Mouse (Mus musculus) limb, embryonic 12.5 days (tissue): ENCODE data around the gene Cfap20. TPM values are rescaled to one million over a fixed set of nuclear protein-coding genes. Genes with fewer than 3 reads are reported as not detected.

Experiments used
- ATAC-seq: fragments of 200-750 bp; cut with Nextera tagmentation; 2 replicates; pipeline ENCODE4 v1.8.0; 2017; ENCODE audit warnings: low read depth, moderate TSS enrichment; ENCODE audit not compliant: insufficient number of reproducible peaks, insufficient read depth, low FRiP score, low TSS enrichment
- H3K27ac ChIP-seq: fragments of 300-500 bp; sonication (generic); 2 replicates; pipeline ENCODE4 v1.5.1; 2016; ENCODE audit warnings: mild to moderate bottlenecking, moderate library complexity
- H3K27me3 ChIP-seq: fragments of 300-500 bp; sonication (generic); 2 replicates; pipeline ENCODE4 v1.6.1; 2016; ENCODE audit warnings: mild to moderate bottlenecking, moderate library complexity
- H3K36me3 ChIP-seq: fragments of 300-500 bp; sonication (generic); 2 replicates; pipeline ENCODE4 v1.6.1; 2016; ENCODE audit warnings: mild to moderate bottlenecking, moderate library complexity
- H3K4me1 ChIP-seq: fragments of 300-500 bp; sonication (generic); replicated peaks from 2 replicates; pipeline ENCODE4 v1.6.1; 2016
- H3K4me2 ChIP-seq: fragments of 300-500 bp; sonication (generic); 2 replicates; pipeline ENCODE4 v1.6.1; 2016; ENCODE audit warnings: mild to moderate bottlenecking, moderate library complexity
- H3K4me3 ChIP-seq: fragments of 300-500 bp; sonication (generic); replicated peaks from 2 replicates; pipeline ENCODE4 v1.5.1; 2016; ENCODE audit warnings: mild to moderate bottlenecking
- H3K9ac ChIP-seq: fragments of 300-500 bp; sonication (generic); replicated peaks from 2 replicates; pipeline ENCODE4 v1.6.1; 2016; ENCODE audit warnings: mild to moderate bottlenecking, moderate library complexity
- H3K9me3 ChIP-seq: fragments of 300-500 bp; sonication (generic); 2 replicates; pipeline ENCODE4 v1.6.1; 2016; ENCODE audit warnings: mild to moderate bottlenecking, moderate library complexity
- WGBS: fragments of 180-500 bp; shearing (Covaris S2); methylation state at CpG from one replicate; pipeline ENCODE4 v1.1.7; 2016; 5-methylcytosine and 5-hydroxymethylcytosine counted together
- polyA plus RNA-seq: library from polyadenylated mRNA; unstranded; fragments of >200 nt; fragmentation: Nextera tagmentation; extraction: Ambion mirVana; gene quantifications from 2 replicates; pipeline ENCODE4 v1.2.1, GENCODE M21; 2016

Cfap20 gene
- polyA plus RNA-seq: 136 and 144 TPM in 2 replicates

DNA sequence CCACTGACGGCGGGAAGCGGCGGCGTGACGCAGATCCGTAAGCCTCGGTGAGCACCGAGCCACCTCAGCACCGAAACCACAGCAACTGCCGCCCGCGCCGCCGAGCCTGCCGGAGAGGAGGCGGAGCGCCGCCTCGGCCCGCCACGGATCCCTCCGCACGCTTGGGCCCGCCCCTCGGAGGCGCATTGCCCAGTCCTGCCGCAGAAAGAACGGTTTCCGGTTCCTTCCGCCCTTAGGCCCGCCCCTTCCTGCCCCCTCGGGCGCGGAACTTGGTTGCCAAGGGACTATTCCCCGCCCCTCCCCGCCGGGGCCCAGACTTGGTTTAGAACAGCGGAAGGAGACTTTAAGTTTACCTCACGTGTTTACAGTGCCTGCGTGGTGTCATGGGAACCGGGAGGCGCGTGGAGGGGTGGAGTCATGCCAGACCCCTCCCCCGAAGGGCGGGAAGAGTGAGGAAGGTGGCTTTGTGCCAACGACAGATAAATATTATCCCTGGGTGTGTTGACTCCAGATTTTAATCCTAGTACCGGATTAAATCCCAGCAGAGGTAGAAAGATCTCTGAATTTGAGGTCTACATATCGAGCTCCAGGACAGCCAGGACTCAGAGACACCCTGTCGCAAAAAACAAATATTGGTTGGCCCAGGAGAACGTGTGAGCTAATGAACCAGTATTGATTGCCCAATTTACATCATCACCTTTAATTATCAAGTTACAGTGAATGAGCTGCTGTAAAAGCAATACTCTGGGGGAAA lies at the start of gene Cfap20:
TSS of gene Cfap20 (minus strand) at position 184 of the 754 bp plus-strand sequence.
- H3K9ac ChIP-seq: peak within 1 kb of the TSS; percentile 88
- peaks cover 24% of the 10 kb centered on the region for H3K4me1 ChIP-seq
- no peaks in the 10 kb centered on the region for H3K9me3 ChIP-seq
- H3K36me3 ChIP-seq: no peaks in the 10 kb centered on the region
- peak; percentile 98 for ATAC-seq
- under 1% methylated on average over 50 of the region's 51 CpGs for WGBS
- H3K27ac ChIP-seq: peak within 1 kb of the TSS; percentile 93
- peak within 1 kb of the TSS; percentile 87 for H3K4me2 ChIP-seq
- peak within 1 kb of the TSS; percentile 85 for H3K4me3 ChIP-seq
- no peaks in the 10 kb centered on the region for H3K27me3 ChIP-seq

DNA sequence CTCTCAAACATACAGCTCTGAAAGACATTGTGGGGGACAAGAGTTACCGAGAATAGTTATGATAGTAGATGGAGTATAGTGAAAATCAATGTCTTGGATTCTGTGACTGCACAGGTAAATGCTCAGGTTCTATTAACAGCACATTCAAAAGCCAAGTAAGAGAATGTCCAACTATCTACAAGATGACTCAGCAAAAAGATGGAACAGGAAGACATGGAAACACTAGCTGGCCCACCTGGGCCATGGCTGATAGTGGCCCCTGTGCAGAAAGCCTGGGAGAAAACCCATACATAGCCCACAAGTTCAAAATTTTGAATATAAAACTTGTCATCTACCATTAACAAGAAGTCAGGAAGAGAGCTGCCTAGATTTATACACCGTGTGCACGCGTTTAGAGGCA lies 35.3 kb upstream of the Cfap20 start:
- Histone ChIP-seq H3K4me1 (no peaks in the 10 kb centered on the region), H3K4me3 (no peak overlapping the region), H3K9ac (no peak overlapping the region), H3K27ac (no peak overlapping the region), H3K9me3 (no peaks in the 10 kb centered on the region), H3K27me3 (no peaks in the 10 kb centered on the region), H3K36me3 (peaks cover 89% of the 10 kb centered on the region), H3K4me2 (no peak overlapping the region)
- 97% methylated on average over 4 of the region's 4 CpGs for whole genome bisulfite sequencing
- no peak for ATAC-seq

DNA sequence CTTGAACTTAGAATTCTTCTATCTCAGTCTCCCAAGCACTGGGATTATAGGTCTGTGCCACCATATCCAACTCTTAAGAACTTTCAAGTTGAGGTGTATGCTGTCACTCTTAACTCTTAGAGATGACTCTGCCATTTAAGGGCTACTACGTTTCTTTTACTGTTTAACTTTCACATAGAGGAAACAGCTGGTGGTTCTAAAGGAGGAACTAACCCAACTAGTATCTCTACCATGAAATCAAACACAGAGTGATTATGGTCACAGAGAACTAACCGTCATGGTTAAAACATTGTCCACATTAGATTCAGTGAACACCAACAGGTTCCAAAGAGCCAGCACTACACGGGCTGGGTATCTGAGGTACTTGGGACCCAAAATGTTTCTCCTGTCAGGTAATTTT lies 34.3 kb upstream of the Cfap20 start:
- Histone ChIP-seq H3K36me3 (peaks cover 90% of the 10 kb centered on the region), H3K4me3 (no peak overlapping the region), H3K27me3 (no peaks in the 10 kb centered on the region), H3K9ac (no peak overlapping the region), H3K4me2 (no peak overlapping the region), H3K27ac (no peak overlapping the region), H3K9me3 (no peaks in the 10 kb centered on the region), H3K4me1 (no peaks in the 10 kb centered on the region)
- WGBS: 93% methylated on average over 3 of the region's 3 CpGs
- no peak for ATAC-seq

DNA sequence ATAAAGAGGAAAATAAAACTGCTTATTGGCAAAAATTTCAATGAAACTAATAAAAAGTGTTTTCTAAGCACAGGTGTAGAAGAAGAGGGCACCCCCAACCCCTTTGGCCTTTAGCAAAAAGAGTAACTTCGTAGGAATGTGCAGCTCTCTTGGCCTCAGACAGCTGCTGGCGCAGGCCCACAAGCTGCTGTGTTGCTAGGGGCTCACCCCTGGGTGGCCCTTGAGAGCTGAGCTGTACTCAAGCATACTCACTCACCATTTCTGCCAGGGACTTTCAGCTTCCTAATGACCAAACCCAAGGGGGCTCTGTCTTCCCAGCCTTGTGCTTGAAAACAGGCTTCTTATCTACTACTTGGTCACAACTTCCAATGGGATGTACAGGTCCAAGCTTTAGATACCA lies 31.9 kb upstream of the Cfap20 start:
- Histone ChIP-seq H3K4me3 (no peak overlapping the region), H3K4me1 (no peaks in the 10 kb centered on the region), H3K9ac (no peak overlapping the region), H3K9me3 (no peaks in the 10 kb centered on the region), H3K27ac (no peak overlapping the region), H3K27me3 (no peaks in the 10 kb centered on the region), H3K36me3 (peaks cover 89% of the 10 kb centered on the region), H3K4me2 (no peak overlapping the region)
- ATAC-seq: no peak
- 92% methylated on average over 2 of the region's 2 CpGs for WGBS

DNA sequence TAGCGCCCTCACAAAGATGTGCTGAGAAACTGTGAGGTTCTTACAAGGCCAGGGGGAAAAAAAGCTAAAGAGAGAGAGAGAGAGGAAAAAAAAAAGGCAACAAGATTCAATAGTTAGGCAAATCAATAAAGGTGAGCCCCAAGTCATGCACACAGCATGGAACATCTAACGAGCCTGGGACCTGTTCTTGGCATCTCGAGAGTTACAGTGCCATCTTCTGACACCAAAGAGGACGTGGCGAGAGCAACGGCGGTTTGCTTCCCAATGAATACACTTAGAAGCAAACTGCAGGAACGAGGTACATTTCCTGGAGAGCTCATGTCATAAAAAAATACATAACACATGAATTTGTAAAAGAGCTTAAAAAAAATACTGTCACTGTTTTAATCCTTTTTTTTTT lies 17.8 kb upstream of the Cfap20 start:
- Histone ChIP-seq H3K4me2 (no peak overlapping the region), H3K9ac (no peak overlapping the region), H3K27me3 (no peaks in the 10 kb centered on the region), H3K4me3 (no peak overlapping the region), H3K9me3 (no peaks in the 10 kb centered on the region), H3K36me3 (peaks cover 96% of the 10 kb centered on the region), H3K4me1 (no peaks in the 10 kb centered on the region), H3K27ac (no peak overlapping the region)
- ATAC-seq: no peak
- 79% methylated on average over 8 of the region's 8 CpGs for WGBS

DNA sequence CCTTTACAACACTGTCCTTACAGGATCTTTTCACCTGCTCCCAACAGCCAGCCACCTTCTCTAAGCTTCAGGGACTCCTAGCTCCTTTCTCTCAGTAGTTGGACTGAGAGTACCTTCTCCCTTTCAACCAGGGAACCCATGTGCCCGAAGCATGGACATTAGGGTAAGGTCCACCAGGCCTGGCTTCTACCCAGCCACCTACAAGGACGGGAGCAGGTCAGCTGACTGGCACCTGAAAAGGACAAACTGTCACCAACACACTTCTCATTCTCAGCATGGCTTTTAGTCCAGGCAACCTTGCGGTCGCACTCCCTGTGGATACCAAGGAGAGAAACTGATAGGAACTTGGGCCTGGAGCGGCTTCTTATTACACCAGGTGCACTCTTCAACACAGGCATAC lies 15.6 kb upstream of the Cfap20 start:
- WGBS: 98% methylated on average over 5 of the region's 5 CpGs
- Histone ChIP-seq H3K36me3 (peaks cover 87% of the 10 kb centered on the region), H3K4me1 (no peaks in the 10 kb centered on the region), H3K4me2 (no peak overlapping the region), H3K4me3 (no peak overlapping the region), H3K27me3 (no peaks in the 10 kb centered on the region), H3K9me3 (no peaks in the 10 kb centered on the region), H3K27ac (no peak overlapping the region), H3K9ac (no peak overlapping the region)
- no peak for ATAC-seq

DNA sequence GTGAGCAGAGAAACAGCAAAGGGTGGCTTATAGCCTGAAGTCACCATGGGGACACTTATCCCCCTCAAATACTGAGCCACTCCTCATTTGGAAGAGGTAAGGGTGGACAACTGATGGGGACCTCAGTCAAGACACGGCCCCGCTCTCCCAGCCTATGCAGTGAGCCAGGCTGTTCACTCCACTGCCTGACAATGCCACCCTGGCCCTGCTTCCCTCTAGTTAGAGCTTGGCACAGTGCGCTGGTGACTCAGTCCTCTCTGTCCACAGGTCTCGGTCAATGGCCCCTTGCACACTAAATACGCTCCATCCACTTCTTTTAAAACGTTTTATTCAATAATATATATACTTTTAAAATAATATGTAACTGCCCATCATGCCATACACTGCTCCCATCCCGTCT lies 13.0 kb upstream of the Cfap20 start:
- Histone ChIP-seq H3K36me3 (peaks cover 63% of the 10 kb centered on the region), H3K4me1 (no peaks in the 10 kb centered on the region), H3K27ac (no peak overlapping the region), H3K4me3 (no peak overlapping the region), H3K9ac (no peak overlapping the region), H3K9me3 (no peaks in the 10 kb centered on the region), H3K27me3 (no peaks in the 10 kb centered on the region), H3K4me2 (no peak overlapping the region)
- no peak for ATAC-seq
- 91% methylated on average over 7 of the region's 7 CpGs for WGBS

DNA sequence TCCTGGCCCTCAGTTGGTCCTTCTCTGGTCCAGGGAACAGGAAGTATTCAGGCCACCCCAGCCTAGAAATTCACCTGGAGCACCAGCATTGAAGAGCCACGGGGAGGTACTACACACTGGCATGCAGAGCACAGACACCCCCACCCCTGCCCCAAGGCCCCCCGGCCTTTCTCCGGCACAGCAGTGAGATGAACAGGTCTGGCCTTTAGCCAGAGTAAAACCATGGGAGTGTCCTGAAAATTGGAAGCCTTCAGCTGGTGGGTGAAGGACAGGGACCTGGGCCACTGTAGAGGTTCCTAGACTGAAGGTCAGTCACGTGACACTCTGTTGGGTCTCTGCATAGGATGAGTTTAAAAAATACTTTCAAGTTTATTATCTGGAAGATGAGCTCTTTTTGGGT lies 10.4 kb upstream of the Cfap20 start:
- H3K4me1 ChIP-seq: no peaks in the 10 kb centered on the region
- no peak overlapping the region for H3K9ac ChIP-seq
- H3K9me3 ChIP-seq: no peaks in the 10 kb centered on the region
- 89% methylated on average over 4 of the region's 4 CpGs for WGBS
- peaks cover 39% of the 10 kb centered on the region for H3K36me3 ChIP-seq
- H3K4me2 ChIP-seq: no peak overlapping the region
- H3K27ac ChIP-seq: no peak overlapping the region
- H3K27me3 ChIP-seq: no peaks in the 10 kb centered on the region
- no peak overlapping the region for H3K4me3 ChIP-seq
- no peak for ATAC-seq

DNA sequence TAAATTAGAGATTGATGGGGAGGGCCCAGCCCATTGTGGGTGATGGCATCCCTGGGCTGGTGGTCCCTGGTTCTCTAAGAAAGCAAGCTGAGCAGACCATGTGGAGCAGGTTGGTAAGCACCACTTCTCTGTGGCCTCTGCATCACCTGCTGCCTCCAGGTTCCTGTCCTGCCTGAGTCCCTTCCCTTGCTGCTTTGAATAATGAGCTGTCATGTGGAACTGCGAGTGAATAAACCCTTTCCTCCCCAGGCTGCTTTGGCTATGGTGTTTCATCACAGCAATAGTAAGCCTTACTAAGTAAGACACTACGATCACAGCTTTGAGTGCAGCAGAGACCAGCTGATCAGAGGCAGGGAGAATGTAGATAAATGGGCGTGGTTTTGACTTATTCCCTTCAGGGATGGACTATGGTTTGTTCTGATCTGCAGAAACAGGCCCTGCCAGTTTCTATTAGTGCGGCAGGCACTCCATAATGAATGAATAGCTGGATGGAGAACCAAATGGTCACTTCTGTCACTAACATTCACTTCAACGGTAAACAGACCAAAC lies 6.9 kb upstream of the Cfap20 start:
- Histone ChIP-seq H3K36me3 (peaks cover 4% of the 10 kb centered on the region; the same call in 1 of the 2 replicates), H3K27me3 (no peaks in the 10 kb centered on the region), H3K4me2 (no peak overlapping the region), H3K9ac (no peak overlapping the region), H3K4me1 (no peaks in the 10 kb centered on the region), H3K27ac (no peak overlapping the region), H3K4me3 (no peak overlapping the region), H3K9me3 (no peaks in the 10 kb centered on the region)
- 55% methylated on average over 5 of the region's 5 CpGs for WGBS
- ATAC-seq: no peak

DNA sequence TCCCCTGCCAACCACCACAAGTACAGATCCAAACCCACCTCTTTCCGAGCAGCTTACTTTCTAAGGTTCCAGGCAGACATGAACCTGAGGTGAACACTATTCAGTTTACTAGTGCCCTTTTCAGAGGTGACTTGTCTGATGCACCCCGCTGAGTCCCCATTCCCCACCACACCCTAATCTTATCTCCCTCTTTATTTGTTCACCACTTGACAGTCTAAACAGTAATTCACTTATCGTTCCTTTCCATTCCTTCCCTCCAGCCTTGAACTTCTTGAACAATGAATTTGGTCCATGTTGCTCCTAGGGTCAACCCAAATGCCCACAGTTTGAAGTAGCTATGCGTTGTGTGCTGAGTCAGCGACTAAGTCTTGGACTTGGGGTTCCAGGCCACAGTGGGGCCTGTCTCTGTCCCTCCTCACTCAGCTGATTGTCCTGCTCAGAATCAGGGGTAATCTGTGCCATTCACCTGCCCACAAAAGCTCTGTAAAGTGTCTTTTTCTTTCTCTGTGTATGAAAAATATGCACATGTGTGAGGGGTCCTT lies 5.6 kb upstream of the Cfap20 start:
- H3K4me3 ChIP-seq: no peak overlapping the region
- no peak overlapping the region for H3K27ac ChIP-seq
- no peaks in the 10 kb centered on the region for H3K27me3 ChIP-seq
- H3K36me3 ChIP-seq: no peaks in the 10 kb centered on the region
- H3K4me1 ChIP-seq: no peaks in the 10 kb centered on the region
- H3K4me2 ChIP-seq: no peak overlapping the region
- 85% methylated on average over 5 of the region's 5 CpGs for WGBS
- no peak for ATAC-seq
- H3K9ac ChIP-seq: no peak overlapping the region
- no peaks in the 10 kb centered on the region for H3K9me3 ChIP-seq

DNA sequence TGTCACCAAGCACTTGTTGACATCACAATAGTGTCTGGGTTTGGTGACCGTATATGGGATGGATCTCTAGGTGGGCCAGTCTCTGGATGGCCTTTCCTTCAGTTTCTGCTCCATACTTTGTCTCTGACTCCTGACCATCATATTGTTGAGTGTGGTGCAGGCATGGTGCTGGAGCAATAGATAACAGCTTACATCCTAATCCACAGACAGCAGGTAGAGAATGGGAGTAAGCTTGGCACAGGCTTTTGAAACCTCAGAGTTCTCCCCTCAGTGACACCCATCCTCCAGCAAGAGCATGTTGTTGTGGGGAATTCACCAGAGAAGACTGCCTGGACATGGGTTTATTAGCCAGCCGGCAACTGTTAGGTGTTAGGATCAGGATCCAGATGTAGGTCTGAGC lies 4.8 kb upstream of the Cfap20 start:
- Histone ChIP-seq H3K27ac (no peak overlapping the region), H3K27me3 (no peaks in the 10 kb centered on the region), H3K4me2 (no peak overlapping the region), H3K9ac (no peak overlapping the region), H3K4me3 (no peak overlapping the region), H3K9me3 (no peaks in the 10 kb centered on the region), H3K4me1 (no peaks in the 10 kb centered on the region), H3K36me3 (no peaks in the 10 kb centered on the region)
- WGBS: 88% methylated on average over 2 of the region's 2 CpGs
- ATAC-seq: no peak
